Mouse (Mus musculus) retina, embryonic 14.5 days (tissue): Measurements from ENCODE around the gene Olfr961.

Experiments used
- DNase-seq: peaks from one replicate; pipeline ENCODE4 v3.0.0-alpha.2; 2015; ENCODE audit warnings: low spot score

Gene Olfr961

GRCm38 (mm10) chr9:39644785-39645184 lies at the start of gene Olfr961:
Gene Olfr961 (plus strand): TSS chr9:39645085.
- no peak for DNase-seq

DNA sequence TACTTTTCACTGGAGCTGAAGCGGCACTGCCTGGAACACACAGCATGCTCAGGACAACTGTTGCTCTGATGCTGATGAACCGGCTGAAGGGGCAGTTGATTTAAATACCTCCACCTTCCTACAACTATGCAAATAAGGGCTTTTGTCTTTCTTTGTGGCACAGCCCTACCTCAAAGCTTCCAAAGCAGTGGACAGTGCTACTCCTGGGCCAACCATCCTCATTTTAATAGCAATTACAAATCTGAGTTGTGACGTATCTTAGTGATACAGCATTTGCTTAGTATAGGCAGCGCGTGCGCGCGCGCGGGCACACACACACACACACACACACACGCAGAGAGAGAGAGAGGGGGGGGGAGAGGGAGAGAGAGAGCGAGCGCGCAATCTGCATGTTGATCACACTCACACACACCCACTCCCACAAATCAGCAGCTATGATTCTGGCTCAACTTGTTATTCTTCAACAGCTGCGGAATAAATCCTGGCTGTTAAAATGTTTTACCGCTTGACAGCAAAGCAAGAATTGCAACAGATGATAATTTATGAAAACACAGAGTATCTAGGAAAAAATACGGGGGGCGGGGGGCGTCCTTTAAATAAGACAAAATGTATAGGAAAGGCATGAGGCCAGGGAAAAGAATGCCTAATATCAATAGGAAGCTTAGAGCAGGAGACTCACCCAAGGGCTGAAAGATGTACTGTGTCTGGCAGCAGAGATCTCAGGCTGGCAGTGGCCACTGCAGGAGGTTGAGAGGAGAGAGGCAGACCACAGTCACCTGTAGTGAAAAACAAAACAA lies 42.2 kb upstream of the Olfr961 start:
- peak; percentile 50 for DNase-seq

GRCm38 (mm10) chr9:39603333-39603845 lies 41.5 kb upstream of the Olfr961 start:
- DNase-seq = peak; percentile 58

GRCm38 (mm10) chr9:39603999-39604453 lies 40.9 kb upstream of the Olfr961 start, which contains the start of gene AW551984:
Gene AW551984 (minus strand): TSS chr9:39604403.
- DNase-seq = peak; percentile 52

- DNase-seq = no peak
Observed at GRCm38 (mm10) chr9:39608497-39608896, 36.4 kb upstream of the Olfr961 start.

DNA sequence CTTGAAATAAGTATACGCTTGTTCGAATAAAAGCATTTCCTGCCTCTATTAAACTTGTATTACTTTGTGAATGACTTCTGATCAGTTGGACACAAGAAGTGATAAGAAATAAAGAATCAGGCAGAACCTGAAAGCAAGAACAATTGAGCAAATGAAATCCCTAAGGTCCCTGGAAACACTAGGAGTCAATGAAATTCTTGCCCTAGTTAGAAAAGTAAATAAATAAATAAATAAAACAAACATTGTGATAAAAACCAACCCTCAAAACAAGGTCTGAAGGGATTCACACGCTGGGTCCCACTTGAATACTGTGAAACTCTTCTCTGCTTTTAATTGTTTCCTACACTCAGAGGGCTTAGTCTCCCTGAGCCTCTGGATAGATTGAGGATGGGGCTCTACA lies 34.5 kb upstream of the Olfr961 start, which contains the start of gene Olfr148:
Gene Olfr148, plus strand, starts transcription at position 301 of the 400 bp plus-strand sequence.
- no peak for DNase-seq

GRCm38 (mm10) chr9:39611953-39612352 lies 32.9 kb upstream of the Olfr961 start:
- peak; percentile 52 for DNase-seq

DNA sequence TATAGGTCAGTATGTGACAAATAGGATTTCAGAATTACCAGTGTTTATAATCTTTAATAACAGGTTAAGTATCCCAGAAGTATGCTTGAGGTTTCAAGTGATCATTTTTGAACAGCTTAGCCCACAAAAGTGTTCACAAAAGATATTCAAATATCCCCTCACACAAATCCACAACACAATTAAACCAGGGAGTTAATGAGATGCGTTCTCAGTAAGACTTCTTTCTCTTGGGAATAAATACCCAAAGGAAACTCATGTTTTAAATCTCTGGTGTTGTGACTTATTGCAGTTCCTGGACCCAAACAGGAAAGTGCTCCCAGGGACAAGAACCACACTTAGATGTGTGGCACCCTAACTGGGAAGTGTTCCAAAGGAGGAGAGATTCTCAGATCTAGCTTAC lies 23.8 kb upstream of the Olfr961 start, which contains the start of gene Olfr960:
Gene Olfr960, plus strand, starts transcription at position 301 of the 400 bp plus-strand sequence.
- no peak for DNase-seq

DNA sequence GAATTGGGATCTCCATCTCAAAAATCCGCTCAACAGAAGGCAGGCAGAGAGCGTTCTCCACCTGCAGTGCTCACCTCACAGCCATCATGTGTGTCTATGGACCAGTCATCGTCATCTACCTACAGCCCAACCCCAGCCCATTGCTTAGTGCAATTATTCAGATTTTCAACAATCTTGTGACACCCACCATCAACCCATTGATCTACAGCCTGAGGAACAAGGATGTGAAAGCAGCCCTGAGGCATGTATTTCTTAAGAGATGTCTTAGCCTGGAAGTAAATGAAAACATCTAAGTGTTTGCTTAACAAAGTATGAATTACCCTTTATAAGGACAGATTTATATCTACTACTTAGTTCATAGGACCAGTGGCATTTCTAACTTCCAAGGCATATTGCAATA lies 21.1 kb upstream of the Olfr961 start:
- DNase-seq = no peak

- no peak for DNase-seq
Observed at GRCm38 (mm10) chr9:39624711-39625110, 20.2 kb upstream of the Olfr961 start.

DNA sequence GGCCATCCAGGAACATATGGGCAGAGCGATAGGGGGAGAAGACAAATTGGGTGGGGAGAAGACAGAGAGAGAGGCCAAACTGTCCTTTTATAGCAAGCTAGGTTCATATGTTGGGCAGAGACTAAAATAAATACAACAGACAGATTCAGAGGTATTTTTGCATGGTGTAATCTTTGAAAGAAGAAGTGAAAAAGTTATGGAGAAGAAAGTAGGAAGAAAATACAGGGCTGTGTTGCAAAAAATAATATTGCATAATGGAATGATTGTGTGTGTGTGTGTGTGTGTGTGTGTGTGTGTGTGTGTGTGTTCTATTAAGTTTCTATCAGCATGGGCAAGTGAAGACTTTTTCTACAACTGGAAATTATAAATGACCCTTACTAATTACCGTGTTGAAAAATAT lies 15.8 kb upstream of the Olfr961 start:
- no peak for DNase-seq

GRCm38 (mm10) chr9:39633913-39634594 lies 10.8 kb upstream of the Olfr961 start:
- DNase-seq = no peak

- no peak for DNase-seq
Observed at GRCm38 (mm10) chr9:39647382-39647781, 2.5 kb downstream of the Olfr961 start.

DNA sequence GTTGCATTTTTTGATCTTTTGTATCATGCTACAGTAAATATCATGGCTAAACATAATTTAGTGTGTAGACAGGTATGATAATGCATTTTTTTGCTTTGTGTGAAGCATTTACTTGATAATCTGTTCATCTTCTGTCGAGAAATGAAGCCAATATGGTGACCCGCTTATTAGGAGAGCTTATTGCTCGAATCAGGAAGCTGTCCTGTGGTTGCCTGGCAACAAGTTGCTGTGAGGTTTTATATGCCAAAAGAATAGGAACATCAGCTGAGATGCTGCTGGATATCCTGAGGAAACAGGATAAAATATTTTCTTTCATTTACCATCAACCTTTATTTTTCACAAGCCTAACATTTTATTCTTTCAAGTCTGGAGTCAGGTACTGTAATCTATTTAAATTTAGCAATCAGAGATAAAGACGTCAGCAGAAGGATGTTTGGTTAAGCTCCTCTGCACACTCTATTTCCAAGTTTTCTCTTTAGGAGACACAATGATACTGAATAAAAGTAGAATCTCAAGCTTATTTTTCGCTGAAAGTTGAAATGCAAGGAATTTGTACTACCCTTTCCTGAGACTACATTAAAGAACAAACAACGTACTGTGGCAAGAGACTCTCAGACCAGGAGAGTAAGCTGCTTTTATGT lies 10.0 kb downstream of the Olfr961 start:
- DNase-seq = peak; percentile 12

DNA sequence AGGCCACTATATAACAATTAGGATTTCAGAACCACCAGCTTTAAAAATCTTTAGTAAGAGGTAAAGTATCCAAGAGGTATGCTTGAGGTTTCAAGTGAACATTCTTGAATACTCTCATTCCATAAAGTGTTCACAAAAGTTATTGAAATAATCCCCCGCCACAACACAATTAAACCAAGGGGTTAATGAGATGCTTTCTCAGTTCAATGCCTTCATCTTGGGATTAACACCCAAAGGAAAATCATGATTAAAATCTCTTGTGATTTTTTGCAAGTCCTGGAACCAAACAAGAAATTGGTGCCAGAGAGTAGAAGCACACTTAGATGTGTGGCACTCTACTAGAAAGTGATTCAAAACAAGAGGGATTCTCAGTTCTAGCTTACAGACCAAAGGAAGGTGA lies 22.0 kb downstream of the Olfr961 start, which contains the start of gene Olfr963:
Gene Olfr963, plus strand, starts transcription at position 301 of the 400 bp plus-strand sequence.
- DNase-seq = no peak

- no peak for DNase-seq
Observed at GRCm38 (mm10) chr9:39669723-39670122, 24.8 kb downstream of the Olfr961 start.

- DNase-seq = no peak
Observed at GRCm38 (mm10) chr9:39674820-39675219, 29.9 kb downstream of the Olfr961 start.

- no peak for DNase-seq
Observed at GRCm38 (mm10) chr9:39678557-39678956, 33.7 kb downstream of the Olfr961 start.

DNA sequence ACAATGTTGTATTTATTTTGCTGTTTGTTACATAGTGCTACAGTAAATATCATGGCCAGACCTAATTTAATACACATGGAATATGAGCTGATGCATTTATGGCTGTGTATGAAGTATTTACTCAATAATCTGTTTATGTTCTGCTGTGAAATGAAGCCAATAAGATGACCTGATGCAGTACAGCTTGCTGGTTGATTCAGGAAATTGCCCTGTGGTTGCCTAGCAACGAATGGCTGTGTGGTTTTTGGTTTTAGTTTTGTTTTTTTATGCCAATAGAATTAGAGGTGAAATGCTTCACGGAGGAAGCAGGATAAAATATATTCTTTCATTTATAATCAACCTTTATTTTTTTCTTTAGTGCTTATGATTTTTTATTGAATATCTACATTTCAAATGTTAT lies 34.4 kb downstream of the Olfr961 start:
- no peak for DNase-seq
